Mouse (Mus musculus) effector memory CD4-positive, alpha-beta T cell, adult 5 months (primary cell): ENCODE measurements around the gene Mylk. TPM values are rescaled to one million over a fixed set of nuclear protein-coding genes. Genes with fewer than 3 reads are reported as not detected.

Experiments used
- polyA plus RNA-seq: library from polyadenylated mRNA; unstranded; fragments of 100-300 nt; shearing (Covaris generic); gene quantifications from one replicate; pipeline ENCODE4 v1.2.1, GENCODE M21; 2017

Mylk gene
- polyA plus RNA-seq: not detected

GRCm38 (mm10) chr16:34745065-34745585 lies at the start of gene Mylk:
TSS of gene Mylk (plus strand) at chr16:34745210.

GRCm38 (mm10) chr16:35022242-35023137 lies 277.5 kb downstream of the Mylk start, which contains the start of gene Hacd2:
TSS of gene Hacd2 (plus strand) at chr16:35022428.

Other genes starting within 250 kb of the Mylk start
- 0.10 TPM for gene Kalrn, start 171.7 kb upstream of the Mylk start, polyA plus RNA-seq
- not detected for gene Ropn1, start 95.3 kb upstream of the Mylk start, polyA plus RNA-seq
- gene Ccdc14, start 54.6 kb upstream of the Mylk start, polyA plus RNA-seq: 1.9 TPM